Mouse (Mus musculus) kidney, embryonic 15.5 days (tissue): ENCODE data around the gene Fam43b. TPM values are rescaled to one million over a fixed set of nuclear protein-coding genes. Genes with fewer than 3 reads are reported as not detected.
"Not testable (repeated sequence)": the region's sequence is repeated elsewhere in the genome, so short reads cannot be mapped to it uniquely, and the experiment has no call there.

ENCODE experiments used
- ATAC-seq: fragments of 200-750 bp; cut with Nextera tagmentation; replicated peaks from 2 replicates; pipeline ENCODE4 v1.8.0; 2017; ENCODE audit warnings: moderate TSS enrichment; ENCODE audit not compliant: low FRiP score
- H3K27ac ChIP-seq: fragments of 300-500 bp; sonication (generic); 2 replicates; pipeline ENCODE4 v1.5.1; 2015; ENCODE audit warnings: mild to moderate bottlenecking, inconsistent platforms
- H3K27me3 ChIP-seq: fragments of 300-500 bp; sonication (generic); 2 replicates; pipeline ENCODE4 v1.6.1; 2015; ENCODE audit warnings: inconsistent platforms
- H3K36me3 ChIP-seq: fragments of 300-500 bp; sonication (generic); 2 replicates; pipeline ENCODE4 v1.6.1; 2015; ENCODE audit warnings: inconsistent platforms
- H3K4me1 ChIP-seq: fragments of 300-500 bp; sonication (generic); 2 replicates; pipeline ENCODE4 v1.6.1; 2015; ENCODE audit warnings: inconsistent platforms
- H3K4me2 ChIP-seq: fragments of 300-500 bp; sonication (generic); 2 replicates; pipeline ENCODE4 v1.6.1; 2015; ENCODE audit warnings: moderate library complexity, mild to moderate bottlenecking, inconsistent platforms
- H3K4me3 ChIP-seq: fragments of 300-500 bp; sonication (generic); replicated peaks from 2 replicates; pipeline ENCODE4 v1.5.1; 2015; ENCODE audit warnings: mild to moderate bottlenecking, inconsistent platforms
- H3K9ac ChIP-seq: fragments of 300-500 bp; sonication (generic); 2 replicates; pipeline ENCODE4 v1.6.1; 2015; ENCODE audit warnings: mild to moderate bottlenecking, inconsistent platforms
- H3K9me3 ChIP-seq: fragments of 300-500 bp; sonication (generic); replicated peaks from 2 replicates; pipeline ENCODE4 v1.6.1; 2016; ENCODE audit warnings: inconsistent platforms
- WGBS: fragments of 180-500 bp; shearing (Covaris S2); methylation state at CpG from one replicate; pipeline ENCODE4 v1.1.7; 2015; ENCODE audit warnings: mixed read lengths; 5-methylcytosine and 5-hydroxymethylcytosine counted together
- polyA plus RNA-seq: library from polyadenylated mRNA; unstranded; fragments of >200 nt; fragmentation: Nextera tagmentation; extraction: Ambion mirVana; gene quantifications from 2 replicates; pipeline ENCODE4 v1.2.1, GENCODE M21; 2015

Gene Fam43b
- polyA plus RNA-seq: not detected in 2 replicates

GRCm38 (mm10) chr4:138395971-138396645 is at the start of gene Fam43b:
Gene Fam43b, minus strand, starts transcription at chr4:138396528.
- Histone ChIP-seq H3K9ac (0 out of 2 replicates have a peak within 1 kb of the TSS, but pooled peaks have one; percentile 2), H3K27me3 (peaks cover 98% of the 10 kb centered on the region)
- WGBS: under 1% methylated on average over 46 of the region's 46 CpGs

GRCm38 (mm10) chr4:138444941-138445340 is 48.6 kb upstream of the Fam43b start:
- no peak overlapping the region for H3K4me2 ChIP-seq
- peaks cover 11% of the 10 kb centered on the region for H3K4me1 ChIP-seq
- no peak overlapping the region for H3K9ac ChIP-seq
- H3K4me3 ChIP-seq: no peak overlapping the region
- H3K36me3 ChIP-seq: peaks cover 25% of the 10 kb centered on the region
- H3K27ac ChIP-seq: no peak overlapping the region
- ATAC-seq: no peak
- WGBS: 13% methylated on average over 5 of the region's 5 CpGs
- peaks cover 13% of the 10 kb centered on the region for H3K27me3 ChIP-seq
- H3K9me3 ChIP-seq: no peaks in the 10 kb centered on the region

More at GRCm38 (mm10) chr4:138395971-138396645, at the start of gene Fam43b:
- no peak for ATAC-seq
- H3K27ac ChIP-seq: no peak within 1 kb of the TSS
- H3K4me1 ChIP-seq: peaks cover 22% of the 10 kb centered on the region
- no peaks in the 10 kb centered on the region for H3K36me3 ChIP-seq
- H3K4me2 ChIP-seq: peak within 1 kb of the TSS; percentile 66
- H3K4me3 ChIP-seq: peak within 1 kb of the TSS; percentile 40
- no peaks in the 10 kb centered on the region for H3K9me3 ChIP-seq

GRCm38 (mm10) chr4:138440062-138440461 is 43.7 kb upstream of the Fam43b start:
- ATAC-seq: no peak
- peaks cover 68% of the 10 kb centered on the region for H3K36me3 ChIP-seq
- WGBS: 38% methylated on average over 3 of the region's 3 CpGs

GRCm38 (mm10) chr4:138434347-138435316 is 38.3 kb upstream of the Fam43b start, which contains the start of gene Mul1:
Gene Mul1, plus strand, starts transcription at chr4:138434671.
- Histone ChIP-seq H3K4me1 (peaks cover 17% of the 10 kb centered on the region), H3K36me3 (peaks cover 39% of the 10 kb centered on the region), H3K9ac (peak within 1 kb of the TSS; percentile 88), H3K27ac (peak within 1 kb of the TSS; percentile 67), H3K4me2 (peak within 1 kb of the TSS; percentile 82), H3K27me3 (peaks cover 25% of the 10 kb centered on the region), H3K9me3 (no peaks in the 10 kb centered on the region), H3K4me3 (peak within 1 kb of the TSS; percentile 96)
- under 1% methylated on average over 64 of the region's 64 CpGs for WGBS
- peak; percentile 87 for ATAC-seq

More at GRCm38 (mm10) chr4:138440062-138440461, 43.7 kb upstream of the Fam43b start:
- Histone ChIP-seq H3K9me3 (no peaks in the 10 kb centered on the region), H3K4me1 (peaks cover 11% of the 10 kb centered on the region), H3K27me3 (no peaks in the 10 kb centered on the region), H3K4me3 (no peak overlapping the region), H3K27ac (no peak overlapping the region), H3K9ac (no peak overlapping the region), H3K4me2 (no peak overlapping the region)

GRCm38 (mm10) chr4:138431340-138431739 is 35.0 kb upstream of the Fam43b start:
- Histone ChIP-seq H3K4me2 (no peak overlapping the region), H3K27ac (no peak overlapping the region), H3K9me3 (no peaks in the 10 kb centered on the region), H3K4me3 (no peak overlapping the region), H3K9ac (no peak overlapping the region), H3K27me3 (peaks cover 32% of the 10 kb centered on the region), H3K4me1 (peaks cover 17% of the 10 kb centered on the region), H3K36me3 (peaks cover 6% of the 10 kb centered on the region)
- WGBS: 53% methylated on average over 8 of the region's 8 CpGs
- ATAC-seq: no peak

GRCm38 (mm10) chr4:138429778-138430177 is 33.5 kb upstream of the Fam43b start:
- Histone ChIP-seq H3K9me3 (no peaks in the 10 kb centered on the region), H3K4me1 (peaks cover 4% of the 10 kb centered on the region; the same call in 1 of the 2 replicates), H3K36me3 (no peaks in the 10 kb centered on the region), H3K27ac (no peak overlapping the region), H3K4me3 (no peak overlapping the region), H3K9ac (no peak overlapping the region), H3K4me2 (no peak overlapping the region), H3K27me3 (peaks cover 32% of the 10 kb centered on the region)
- WGBS: 39% methylated on average over 3 of the region's 3 CpGs
- ATAC-seq: no peak

- Histone ChIP-seq H3K4me1 (no peaks in the 10 kb centered on the region), H3K9me3 (no peaks in the 10 kb centered on the region), H3K27me3 (peaks cover 20% of the 10 kb centered on the region; the same call in 1 of the 2 replicates), H3K36me3 (no peaks in the 10 kb centered on the region), H3K27ac (no peak overlapping the region), H3K4me3 (no peak overlapping the region), H3K4me2 (peak overlapping the region; percentile 14; the same call in 1 of the 2 replicates), H3K9ac (no peak overlapping the region)
- 39% methylated on average over 22 of the region's 22 CpGs for WGBS
- no peak for ATAC-seq
Observed at GRCm38 (mm10) chr4:138426778-138427705, 30.7 kb upstream of the Fam43b start.

GRCm38 (mm10) chr4:138425604-138426003 is 29.3 kb upstream of the Fam43b start:
- H3K4me2 ChIP-seq, H3K4me3 ChIP-seq, H3K36me3 ChIP-seq, H3K9me3 ChIP-seq, ATAC-seq, H3K4me1 ChIP-seq, H3K9ac ChIP-seq, H3K27ac ChIP-seq: not testable (repeated sequence)
- peaks cover 14% of the 10 kb centered on the region for H3K27me3 ChIP-seq
- WGBS: 87% methylated on average over 14 of the region's 14 CpGs

GRCm38 (mm10) chr4:138425028-138425427 is 28.7 kb upstream of the Fam43b start:
- ATAC-seq: no peak
- no peak overlapping the region for H3K27ac ChIP-seq
- H3K4me2 ChIP-seq: no peak overlapping the region
- H3K36me3 ChIP-seq: no peaks in the 10 kb centered on the region
- H3K4me1 ChIP-seq: no peaks in the 10 kb centered on the region
- no peak overlapping the region for H3K4me3 ChIP-seq
- no peak overlapping the region for H3K9ac ChIP-seq
- peaks cover 14% of the 10 kb centered on the region for H3K27me3 ChIP-seq
- 78% methylated on average over 6 of the region's 6 CpGs for WGBS
- no peaks in the 10 kb centered on the region for H3K9me3 ChIP-seq

- H3K9ac ChIP-seq: no peak overlapping the region
- WGBS: 69% methylated on average over 11 of the region's 11 CpGs
- H3K36me3 ChIP-seq: no peaks in the 10 kb centered on the region
- no peaks in the 10 kb centered on the region for H3K9me3 ChIP-seq
- H3K27me3 ChIP-seq: peaks cover 27% of the 10 kb centered on the region
- no peak overlapping the region for H3K27ac ChIP-seq
- H3K4me1 ChIP-seq: peaks cover 11% of the 10 kb centered on the region
- no peak overlapping the region for H3K4me3 ChIP-seq
- ATAC-seq: no peak
- no peak overlapping the region for H3K4me2 ChIP-seq
Observed at GRCm38 (mm10) chr4:138418340-138418957, 22.1 kb upstream of the Fam43b start.

GRCm38 (mm10) chr4:138417882-138418281 is 21.6 kb upstream of the Fam43b start:
- ATAC-seq: no peak
- no peak overlapping the region for H3K4me3 ChIP-seq
- peaks cover 27% of the 10 kb centered on the region for H3K27me3 ChIP-seq
- no peaks in the 10 kb centered on the region for H3K36me3 ChIP-seq
- no peak overlapping the region for H3K27ac ChIP-seq
- H3K4me2 ChIP-seq: no peak overlapping the region
- 80% methylated on average over 4 of the region's 4 CpGs for WGBS
- H3K9ac ChIP-seq: no peak overlapping the region
- H3K9me3 ChIP-seq: no peaks in the 10 kb centered on the region
- peaks cover 11% of the 10 kb centered on the region for H3K4me1 ChIP-seq
